ENCODE assay signal across 7 mouse cellular contexts in genomic region chr8:84913502-84913900, GRCm38 (mm10). TPM values are rescaled to one million over a fixed set of nuclear protein-coding genes. Genes with fewer than 3 reads are reported as not detected.
DNase-seq lines count a peak whose midpoint lies in the region; ATAC-seq and TF ChIP-seq lines count a peak whose summit lies in the region.

No protein-coding gene starts in this region.

- no peak for TF ChIP-seq CTCF in testis, adult 2 months (IDR thresholded peaks at IDR 0.05; ENCODE audit: control insufficient read depth, insufficient read depth, insufficient replicate concordance, low read depth, low read length)

- no peaks in the 10 kb centered on the region for H3K36me3 ChIP-seq in testis, adult 2 months (ENCODE audit: control insufficient read depth, insufficient read depth, low read length)
- H3K36me3 ChIP-seq in forebrain, embryonic 16.5 days (ENCODE audit: control insufficient read depth, insufficient read depth): peaks cover 43% of the 10 kb centered on the region
- H3K36me3 ChIP-seq in liver, embryonic 16.5 days (ENCODE audit: control insufficient read depth, insufficient read depth): no peaks in the 10 kb centered on the region

- DNase-seq in testis, postnatal 14 days (ENCODE audit: low spot score): no peak
- no peak for DNase-seq in frontal cortex, postnatal 14 days (ENCODE audit: low spot score in 2 of 2)
- no peak for DNase-seq in adrenal gland, adult 18-20 months (ENCODE audit: low spot score in 2 of 2)
- DNase-seq in embryo, embryonic 9.5 days (ENCODE audit: extremely low spot score): no peak

- H3K27ac ChIP-seq in testis, adult 2 months (ENCODE audit: control insufficient read depth, insufficient read depth, low read depth, low read length): no peak overlapping the region
- no peak overlapping the region for H3K27ac ChIP-seq in forebrain, embryonic 16.5 days (ENCODE audit: low read length)
- H3K27ac ChIP-seq in liver, embryonic 16.5 days (ENCODE audit: low read length): peak overlapping the region; percentile 1; the same call in 1 of the 2 replicates

- no peaks in the 10 kb centered on the region; the same call in 1 of the 2 replicates for H3K27me3 ChIP-seq in testis, adult 2 months (ENCODE audit: control insufficient read depth, insufficient read depth, low read length)
- H3K27me3 ChIP-seq in forebrain, embryonic 16.5 days (replicated peaks; ENCODE audit: control insufficient read depth, insufficient read depth, low read length): 0 out of 2 replicates have a peak, but pooled peaks cover 2% of the 10 kb centered on the region
- H3K27me3 ChIP-seq in liver, embryonic 16.5 days (ENCODE audit: control insufficient read depth, insufficient read depth, low read depth, low read length): peaks cover 21% of the 10 kb centered on the region

- no peak for TF ChIP-seq POLR2A in testis, adult 2 months (IDR thresholded peaks at IDR 0.05; ENCODE audit: control insufficient read depth, low read depth, low read length)

- WGBS in forebrain, embryonic 16.5 days: 17% methylated on average over 9 of the region's 9 CpGs
- 6% methylated on average over 9 of the region's 9 CpGs for WGBS in liver, embryonic 16.5 days (ENCODE audit: insufficient replicate concordance)

- H3K4me1 ChIP-seq in testis, adult 2 months (ENCODE audit: control insufficient read depth, insufficient read depth, low read length): peaks cover 21% of the 10 kb centered on the region
- peaks cover 13% of the 10 kb centered on the region for H3K4me1 ChIP-seq in forebrain, embryonic 16.5 days (replicated peaks; ENCODE audit: control insufficient read depth, insufficient read depth, low read length)
- H3K4me1 ChIP-seq in liver, embryonic 16.5 days (ENCODE audit: control insufficient read depth, low read depth, low read length): peaks cover 39% of the 10 kb centered on the region

- peak overlapping the region; percentile 49 for H3K4me2 ChIP-seq in forebrain, embryonic 16.5 days (ENCODE audit: low read length)
- H3K4me2 ChIP-seq in liver, embryonic 16.5 days (ENCODE audit: low read depth, low read length): peak overlapping the region; percentile 92

- H3K9ac ChIP-seq in forebrain, embryonic 16.5 days (replicated peaks; ENCODE audit: low read depth, low read length): no peak overlapping the region; the same call in 1 of the 2 replicates
- H3K9ac ChIP-seq in liver, embryonic 16.5 days (ENCODE audit: low read depth, low read length): peak overlapping the region; percentile 60

- ATAC-seq in forebrain, embryonic 16.5 days: no peak
- no peak for ATAC-seq in liver, embryonic 16.5 days (ENCODE audit: low read depth)

- peak overlapping the region; percentile 77 for H3K4me3 ChIP-seq in testis, adult 2 months (ENCODE audit: control insufficient read depth, low read depth, low read length)
- H3K4me3 ChIP-seq in forebrain, embryonic 16.5 days (replicated peaks; ENCODE audit: low read length): peak overlapping the region; percentile 25
- H3K4me3 ChIP-seq in liver, embryonic 16.5 days (ENCODE audit: low read depth, low read length): peak overlapping the region; percentile 63

- H3K9me3 ChIP-seq in forebrain, embryonic 16.5 days (ENCODE audit: control insufficient read depth, low read length): no peaks in the 10 kb centered on the region
- no peaks in the 10 kb centered on the region for H3K9me3 ChIP-seq in liver, embryonic 16.5 days (replicated peaks; ENCODE audit: control insufficient read depth, low read length)

RNA-seq across cellular contexts. Expression of gene Dnase2a, which starts 5.1 kb away (rescaled TPM):
- 1.6 and 2.1 TPM in 2 replicates for polyA plus RNA-seq in testis, adult 2 months (2012; rRNA removed)
- 5.4 and 5.5 TPM in 2 replicates for polyA plus RNA-seq in forebrain, embryonic 16.5 days (2015; fragmentation: Nextera tagmentation; extraction: Ambion mirVana)
- 12.5 and 13.6 TPM in 2 replicates for polyA plus RNA-seq in liver, embryonic 16.5 days (2015; fragmentation: Nextera tagmentation; extraction: Ambion mirVana)
- total RNA-seq in adrenal gland, adult 18-20 months (2021): 10 to 100 TPM; 11.2 to 12.5 TPM

RNA-seq across cellular contexts. Expression of gene Klf1, which starts 11.8 kb away (rescaled TPM):
- polyA plus RNA-seq in testis, adult 2 months (2012; rRNA removed): 0.36 and 0.48 TPM in 2 replicates
- polyA plus RNA-seq in forebrain, embryonic 16.5 days (2015; fragmentation: Nextera tagmentation; extraction: Ambion mirVana): 0.73 and 0.85 TPM in 2 replicates
- polyA plus RNA-seq in liver, embryonic 16.5 days (2015; fragmentation: Nextera tagmentation; extraction: Ambion mirVana): 394 and 409 TPM in 2 replicates
- total RNA-seq in adrenal gland, adult 18-20 months (2021): not detected

RNA-seq across cellular contexts. Expression of gene Gcdh, which starts 19.8 kb away (rescaled TPM):
- polyA plus RNA-seq in testis, adult 2 months (2012; rRNA removed): 8.1 and 10.5 TPM in 2 replicates
- 35.5 and 39.1 TPM in 2 replicates for polyA plus RNA-seq in forebrain, embryonic 16.5 days (2015; fragmentation: Nextera tagmentation; extraction: Ambion mirVana)
- 65.7 and 73.0 TPM in 2 replicates for polyA plus RNA-seq in liver, embryonic 16.5 days (2015; fragmentation: Nextera tagmentation; extraction: Ambion mirVana)
- 10 to 100 TPM; 52.4 to 56.5 TPM for total RNA-seq in adrenal gland, adult 18-20 months (2021)

RNA-seq across cellular contexts. Expression of gene Mast1, which starts 23.7 kb away (rescaled TPM):
- polyA plus RNA-seq in testis, adult 2 months (2012; rRNA removed): 1.5 and 1.6 TPM in 2 replicates
- 52.4 and 65.8 TPM in 2 replicates for polyA plus RNA-seq in forebrain, embryonic 16.5 days (2015; fragmentation: Nextera tagmentation; extraction: Ambion mirVana)
- 0.09 and 0.15 TPM in 2 replicates for polyA plus RNA-seq in liver, embryonic 16.5 days (2015; fragmentation: Nextera tagmentation; extraction: Ambion mirVana)
- 1 to 10 TPM; 2.1 to 3.1 TPM for total RNA-seq in adrenal gland, adult 18-20 months (2021)

RNA-seq across cellular contexts. Expression of gene Rtbdn, which starts 33.3 kb away (rescaled TPM):
- 0.30 and 0.32 TPM in 2 replicates for polyA plus RNA-seq in testis, adult 2 months (2012; rRNA removed)
- 2.2 and 2.4 TPM in 2 replicates for polyA plus RNA-seq in forebrain, embryonic 16.5 days (2015; fragmentation: Nextera tagmentation; extraction: Ambion mirVana)
- 0.20 and 0.44 TPM in 2 replicates for polyA plus RNA-seq in liver, embryonic 16.5 days (2015; fragmentation: Nextera tagmentation; extraction: Ambion mirVana)
- under 1 TPM in 1 of 2 experiments, not detected in 1; 0.16 TPM for total RNA-seq in adrenal gland, adult 18-20 months (2021)

Comparison
In these comparisons a context has a peak if more than half of its experiments do, and no peak if none do; other contexts are left out.
1. H3K4me3 ChIP-seq: peak in every context shown above with its lines; median percentile 77 in testis, adult 2 months; 63 in liver, embryonic 16.5 days; 25 in forebrain, embryonic 16.5 days.
2. RNA of gene Klf1, which starts 11.8 kb away (polyA plus RNA-seq): 394 to 409 TPM in liver, embryonic 16.5 days; 0.73 to 0.85 TPM in forebrain, embryonic 16.5 days and 0.36 to 0.48 TPM in testis, adult 2 months; every median in the first group is over 100 times any median in the second.